Mouse (Mus musculus) left cerebral cortex, postnatal 25 days (tissue): ENCODE measurements around the gene Ercc6l2. TPM values are rescaled to one million over a fixed set of nuclear protein-coding genes. Genes with fewer than 3 reads are reported as not detected.
"Not testable (repeated sequence)": the region's sequence is repeated elsewhere in the genome, so short reads cannot be mapped to it uniquely, and the experiment has no call there.

Experiments used
- DNase-seq, 2 experiments: peaks; one replicate each; pipeline ENCODE4 v3.0.0; 2022; ENCODE audit warnings: low spot score in 2 of 2, mixed read lengths in 1 of 2
- intact Hi-C: fragments of 180-260 bp; cut with DNase I; formaldehyde crosslinking; loops from one replicate; pipeline ENCODE4 v1.15.1; 2025
- total RNA-seq, 2 experiments: library from RNA; stranded (reverse); gene quantifications; 2 replicates each; pipeline ENCODE4 v1.2.3; 2021

Gene Ercc6l2
- total RNA-seq, 2 experiments from 2014 or later, result 15.5 to 16.3 TPM

GRCm38 (mm10) chr13:63918733-63919422 lies 103.8 kb downstream of the Ercc6l2 start:
- DNase-seq, result peak; percentile 41 to 72
- intact Hi-C loops, result no loop called here

- not testable (repeated sequence) for DNase-seq
- intact Hi-C loops, result loop anchor here (10.0 kb wide), 1 partner anchor 199 kb away; no protein-coding TSS in a partner anchor
Measured at GRCm38 (mm10) chr13:63924036-63924435, 109.0 kb downstream of the Ercc6l2 start.

- intact Hi-C loops, result loop anchor here (10.0 kb wide), 1 partner anchor 203 kb away; no protein-coding TSS in a partner anchor
- no peak for DNase-seq
Measured at GRCm38 (mm10) chr13:63927326-63927725, 112.3 kb downstream of the Ercc6l2 start.

GRCm38 (mm10) chr13:63929351-63929750 lies 114.3 kb downstream of the Ercc6l2 start:
- peak in 1 of 2 experiments; percentile 51 for DNase-seq
- intact Hi-C loops, result loop anchor here (10.0 kb wide), 1 partner anchor 205 kb away; no protein-coding TSS in a partner anchor

GRCm38 (mm10) chr13:63929917-63930515 lies 115.0 kb downstream of the Ercc6l2 start:
- DNase-seq, result no peak
- intact Hi-C loops, result loop anchor here (10.0 kb wide), 1 partner anchor 205 kb away; no protein-coding TSS in a partner anchor

GRCm38 (mm10) chr13:63930525-63930924 lies 115.5 kb downstream of the Ercc6l2 start:
- intact Hi-C loops, result no loop called here
- DNase-seq, result no peak

- no peak for DNase-seq
- intact Hi-C loops, result no loop called here
Measured at GRCm38 (mm10) chr13:63936369-63936768, 121.3 kb downstream of the Ercc6l2 start.

- intact Hi-C loops, result no loop called here
- DNase-seq, result no peak
Measured at GRCm38 (mm10) chr13:63940257-63940656, 125.2 kb downstream of the Ercc6l2 start.

GRCm38 (mm10) chr13:63941170-63941569 lies 126.1 kb downstream of the Ercc6l2 start:
- intact Hi-C loops, result no loop called here
- no peak for DNase-seq

GRCm38 (mm10) chr13:63943605-63944004 lies 128.6 kb downstream of the Ercc6l2 start:
- intact Hi-C loops, result no loop called here
- DNase-seq, result no peak

GRCm38 (mm10) chr13:63944344-63945021 lies 129.4 kb downstream of the Ercc6l2 start:
- no peak for DNase-seq
- intact Hi-C loops, result no loop called here

Other genes with a start within 250 kb of the Ercc6l2 start
- gene Ptch1, start 241.6 kb upstream of the Ercc6l2 start, total RNA-seq, result 10 to 100 TPM; 44.5 to 48.0 TPM